Mouse (Mus musculus): ENCODE results near the gene Foxd2.

The Foxd2 gene

DNA sequence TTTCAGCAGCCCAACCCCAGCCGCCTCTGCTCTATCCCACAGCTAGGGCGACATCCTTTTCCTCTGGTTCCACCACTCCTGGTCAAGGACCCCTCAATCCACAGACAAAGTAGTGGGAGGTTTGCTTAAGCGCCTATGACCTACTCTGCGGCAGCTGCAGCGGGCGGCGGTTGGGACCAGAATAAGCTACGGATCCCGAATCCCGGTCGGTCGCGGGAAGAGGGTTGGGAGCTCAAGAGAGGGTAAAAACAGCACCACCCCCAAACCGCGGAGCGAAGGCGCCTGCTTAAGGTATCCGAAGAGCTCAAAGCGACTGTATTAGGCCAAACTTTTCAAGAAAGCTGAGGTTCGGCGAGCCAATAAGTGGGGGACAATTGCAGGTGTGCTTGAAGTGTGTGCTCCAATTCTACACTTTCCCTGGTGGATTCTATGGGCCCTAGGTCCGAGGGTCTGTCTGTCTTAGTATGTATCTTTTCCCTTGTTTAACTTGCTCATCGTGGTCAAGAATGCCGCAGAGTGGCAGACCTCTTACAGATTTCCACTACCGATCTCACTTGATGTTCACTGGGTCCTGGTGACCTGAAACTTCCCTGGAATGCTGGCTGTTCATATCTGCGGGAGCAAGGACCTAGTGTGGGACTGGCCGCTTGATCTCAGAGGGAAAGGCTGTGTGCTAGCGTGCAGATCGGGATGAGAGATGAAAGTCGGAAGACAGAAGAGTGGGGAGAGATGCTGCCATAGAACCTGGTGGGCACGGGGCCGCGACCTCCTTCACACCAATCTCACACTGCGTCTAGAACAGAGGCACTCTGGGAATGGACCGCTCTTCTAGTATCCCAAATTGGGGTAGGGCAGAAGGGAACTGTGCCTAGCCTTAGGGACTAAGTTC lies 4.3 kb upstream of the Foxd2 start:
- in situ Hi-C loops (cut with MboI, MseI): no loop called here

DNA sequence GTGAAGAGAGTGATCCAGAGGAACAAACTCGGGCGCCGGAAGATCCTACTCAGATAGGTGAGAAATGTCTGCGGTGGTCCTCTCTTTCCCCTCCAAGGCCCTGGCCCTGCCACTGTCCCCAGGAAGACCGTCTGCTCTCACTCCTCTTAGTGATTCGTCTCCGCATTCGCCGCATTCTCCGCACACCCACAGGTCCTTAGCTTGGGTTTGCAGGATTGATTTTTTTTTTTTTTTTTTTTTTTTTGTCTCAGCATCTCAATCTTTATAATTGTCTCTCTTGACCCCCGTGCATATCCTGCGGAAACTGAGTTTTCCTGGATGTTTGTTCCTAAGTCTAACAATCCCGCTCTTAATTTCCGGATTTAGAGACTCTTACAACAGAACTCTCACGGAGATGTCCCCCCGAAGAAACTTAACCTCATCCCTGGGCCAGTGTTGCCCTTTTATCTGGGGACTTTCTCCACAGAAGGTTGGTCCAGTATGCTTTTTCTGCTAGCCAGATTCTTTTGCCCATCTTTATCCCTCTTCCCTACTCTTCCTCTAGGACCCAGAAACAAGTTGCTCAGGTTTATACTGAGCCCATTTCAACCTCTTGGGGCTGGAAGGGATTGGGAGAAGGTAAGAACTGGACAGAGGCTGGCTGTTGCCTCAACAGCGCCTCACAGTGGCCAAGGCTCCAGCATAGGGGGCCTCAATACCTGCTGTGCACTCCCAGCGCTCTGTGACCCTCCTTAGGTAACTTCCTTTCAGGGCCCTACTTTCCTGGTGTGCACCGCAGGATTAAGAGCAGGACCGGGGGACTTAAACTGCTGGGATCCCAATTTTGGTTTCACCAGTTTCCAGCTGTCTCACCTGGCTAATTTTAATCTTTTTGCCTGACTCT lies 1.2 kb upstream of the Foxd2 start:
- in situ Hi-C loops (cut with MboI, MseI): no loop called here

DNA sequence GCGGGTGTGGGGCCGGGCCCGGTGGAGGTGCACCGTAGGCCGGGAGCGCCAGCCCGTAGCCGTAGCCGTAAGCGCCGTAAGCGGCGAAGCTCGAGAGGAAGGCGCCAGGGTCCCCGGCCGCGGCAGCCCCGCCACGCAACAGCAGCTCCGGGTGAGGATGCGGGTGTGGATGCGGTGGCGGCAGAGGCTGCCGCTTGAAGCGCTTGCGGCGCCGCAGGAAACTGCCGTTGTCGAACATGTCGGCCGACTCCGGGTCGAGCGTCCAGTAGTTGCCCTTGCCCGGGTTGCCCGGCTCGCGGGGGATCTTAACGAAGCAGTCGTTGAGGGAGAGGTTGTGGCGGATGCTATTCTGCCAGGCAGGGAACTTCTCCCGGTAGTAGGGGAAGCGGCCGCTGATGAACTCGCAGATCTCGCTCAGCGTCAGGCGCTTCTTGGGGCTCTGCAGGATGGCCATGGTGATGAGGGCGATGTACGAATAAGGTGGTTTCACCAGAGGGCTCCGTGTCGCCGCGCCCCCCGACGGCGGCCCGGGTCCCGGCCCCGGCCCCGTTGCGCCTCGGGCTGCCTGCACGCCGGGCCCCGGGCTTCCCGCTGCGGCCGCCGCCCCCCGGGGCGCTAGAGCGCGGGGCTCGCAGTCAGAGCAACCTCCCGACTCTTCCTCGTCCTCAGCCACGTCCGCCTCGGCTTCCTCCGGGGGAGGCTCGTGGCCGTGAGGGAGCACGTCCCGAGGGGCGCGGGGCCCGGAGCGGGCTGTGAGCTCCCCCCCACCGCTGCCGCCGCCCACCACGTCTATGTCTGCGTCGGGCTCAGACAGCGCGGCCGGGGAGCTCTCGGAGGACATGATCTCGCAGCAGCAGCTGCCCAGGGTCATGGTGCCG lies 483 bp downstream of the Foxd2 start:
- in situ Hi-C loops (cut with MboI, MseI): no loop called here

GRCm38 (mm10) chr4:114907056-114907917 lies 1.4 kb downstream of the Foxd2 start:
- in situ Hi-C loops (cut with MboI, MseI): no loop called here

- in situ Hi-C loops (cut with MboI, MseI): no loop called here
Measured at GRCm38 (mm10) chr4:114905969-114906680, 2.5 kb downstream of the Foxd2 start.

GRCm38 (mm10) chr4:114905501-114905900 lies 3.2 kb downstream of the Foxd2 start:
- in situ Hi-C loops (cut with MboI, MseI): no loop called here

DNA sequence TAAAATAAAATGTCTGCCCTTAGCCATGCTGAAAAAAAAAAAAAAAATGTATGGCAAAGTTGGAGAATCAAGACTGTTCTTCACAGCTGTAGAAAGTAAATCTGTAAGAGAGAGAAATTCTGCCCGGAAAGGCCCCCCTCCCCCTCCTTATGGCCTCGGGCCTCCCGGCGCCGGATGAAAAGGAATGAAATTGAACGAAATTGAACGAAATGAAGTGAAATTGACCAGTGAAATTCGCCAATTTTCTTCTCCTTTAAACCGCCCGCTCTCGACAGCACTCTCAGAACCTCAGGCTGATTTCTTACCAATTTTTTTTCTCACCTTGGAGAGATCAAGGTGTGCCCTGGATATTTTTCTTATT lies 5.3 kb downstream of the Foxd2 start:
- in situ Hi-C loops (cut with MboI, MseI): no loop called here

DNA sequence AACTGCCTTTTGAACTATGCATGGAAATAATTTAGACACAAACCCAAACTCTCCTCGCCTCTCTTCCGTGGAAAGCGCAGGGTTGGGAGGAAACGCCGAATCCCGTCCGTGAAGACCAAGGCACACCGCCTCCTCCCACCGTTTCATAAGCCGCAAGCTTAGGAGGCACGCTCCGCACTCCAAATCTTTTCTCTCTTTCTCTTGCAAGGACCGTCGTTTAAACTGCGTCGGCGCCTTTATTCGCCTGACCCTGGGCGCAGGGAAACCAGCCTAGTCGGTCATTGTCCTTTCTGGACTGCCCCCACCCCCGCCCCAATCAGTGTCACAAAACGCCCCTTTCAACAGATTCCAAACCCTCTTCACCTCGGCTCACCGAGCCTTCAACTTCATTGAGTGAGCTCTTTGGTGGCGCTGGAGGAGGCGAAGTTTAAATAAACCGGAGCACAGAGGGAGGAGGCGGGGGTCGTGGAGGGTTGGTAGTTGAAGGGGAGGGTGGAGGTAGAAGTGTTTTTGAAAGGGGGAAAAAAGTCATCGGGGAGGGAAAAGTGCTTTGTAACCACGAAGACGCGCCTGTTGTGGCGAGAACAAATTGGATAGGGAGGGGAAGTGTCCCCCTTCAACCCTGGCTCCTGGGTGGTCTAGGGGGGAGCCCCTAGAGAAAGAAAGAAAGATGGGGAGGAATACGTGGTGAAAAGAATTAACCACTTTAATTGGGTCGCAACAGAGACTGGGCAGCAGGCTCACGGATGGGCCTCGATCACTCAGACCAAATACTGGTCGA lies 5.8 kb downstream of the Foxd2 start:
- in situ Hi-C loops (cut with MboI, MseI): no loop called here

- in situ Hi-C loops (cut with MboI, MseI): no loop called here
Measured at GRCm38 (mm10) chr4:114901643-114902351, 6.9 kb downstream of the Foxd2 start.

GRCm38 (mm10) chr4:114900866-114901642 lies 7.6 kb downstream of the Foxd2 start:
- in situ Hi-C loops (cut with MboI, MseI): no loop called here

GRCm38 (mm10) chr4:114899885-114900284 lies 8.8 kb downstream of the Foxd2 start:
- in situ Hi-C loops (cut with MboI, MseI): loop anchor here (5.0 kb wide), 1 partner anchor 238 kb away; no protein-coding TSS in a partner anchor

- in situ Hi-C loops (cut with MboI, MseI): loop anchor here (5.0 kb wide), 1 partner anchor 236 kb away; no protein-coding TSS in a partner anchor
Measured at GRCm38 (mm10) chr4:114897853-114898252, 10.8 kb downstream of the Foxd2 start.

- in situ Hi-C loops (cut with MboI, MseI): no loop called here
Measured at GRCm38 (mm10) chr4:114882232-114882631, 26.4 kb downstream of the Foxd2 start.

GRCm38 (mm10) chr4:114876441-114876972 lies 32.2 kb downstream of the Foxd2 start:
- in situ Hi-C loops (cut with MboI, MseI): no loop called here

GRCm38 (mm10) chr4:114869765-114870490 lies 38.7 kb downstream of the Foxd2 start:
- in situ Hi-C loops (cut with MboI, MseI): no loop called here

GRCm38 (mm10) chr4:114863166-114863565 lies 45.5 kb downstream of the Foxd2 start:
- in situ Hi-C loops (cut with MboI, MseI): no loop called here

DNA sequence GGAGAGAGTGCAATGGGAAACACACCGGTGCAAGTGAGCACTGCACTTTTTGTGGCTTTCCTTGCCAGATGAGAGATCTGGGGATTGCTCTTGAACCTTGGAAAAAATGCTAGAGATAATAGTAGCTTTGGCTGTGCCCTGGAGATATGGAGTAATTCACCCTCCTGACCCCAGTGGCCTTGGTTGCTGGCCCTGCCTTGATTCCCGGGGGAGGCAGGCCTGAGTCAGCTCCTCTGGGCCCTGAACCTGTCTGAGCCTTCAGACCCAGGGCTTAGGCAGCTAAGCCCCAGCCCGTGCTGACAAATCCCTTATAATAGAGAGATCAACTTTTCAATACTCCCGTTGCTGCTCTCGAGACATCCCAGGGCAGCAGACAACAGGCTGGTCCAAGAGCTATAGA lies 50.2 kb downstream of the Foxd2 start:
- in situ Hi-C loops (cut with MboI, MseI): no loop called here

All from T-helper 1 cell (primary cell).